29 mouse cellular contexts compared by ENCODE assay signal in genomic region chr14:10079062-10079461, GRCm38 (mm10).
"Had no signal": no experiment of that assay in that cellular context is flagged by ENCODE, and none has a peak within 500 bp of the region (broad histone marks: within the 10 kb centered on the region; RNA-seq: fewer than 3 reads in every experiment).

No protein-coding gene starts in this region.

- H3K4me2 ChIP-seq: heart, embryonic 12.5 days; hindbrain, embryonic 12.5 days; hindbrain, embryonic 14.5 days; intestine, embryonic 15.5 days; kidney, embryonic 15.5 days; limb, embryonic 13.5 days; limb, embryonic 15.5 days; liver, embryonic 12.5 days had no signal

- H3K4me1 ChIP-seq: heart, embryonic 10.5 days; heart, embryonic 12.5 days; hindbrain, embryonic 10.5 days; hindbrain, embryonic 12.5 days; intestine, embryonic 15.5 days; kidney, embryonic 15.5 days; limb, embryonic 13.5 days; limb, embryonic 15.5 days; liver, embryonic 12.5 days had no signal

- DNase-seq: gastrocnemius, adult 2 months; gastrocnemius, postnatal 10 days; gastrocnemius, postnatal 25 days; heart, adult 18-20 months; heart, postnatal 10 days; heart, postnatal 4 days; kidney, adult 18-20 months; kidney, adult 8-10 months; kidney, postnatal 14 days; kidney, postnatal 36 days; layer of hippocampus, adult 9-11 months; layer of hippocampus, postnatal 36 days; left cerebral cortex, postnatal 4 days; lung, adult 18-20 months had no signal

- H3K9me3 ChIP-seq: heart, embryonic 10.5 days; heart, embryonic 12.5 days; hindbrain, embryonic 10.5 days; hindbrain, embryonic 12.5 days; intestine, embryonic 15.5 days; kidney, embryonic 15.5 days; limb, embryonic 13.5 days; limb, embryonic 15.5 days; liver, embryonic 12.5 days had no signal

- H3K27me3 ChIP-seq: heart, embryonic 12.5 days; hindbrain, embryonic 12.5 days; intestine, embryonic 15.5 days; kidney, embryonic 15.5 days; limb, embryonic 13.5 days; limb, embryonic 15.5 days; liver, embryonic 12.5 days had no signal

- H3K27ac ChIP-seq: gastrocnemius, adult 2 months; heart, embryonic 10.5 days; hindbrain, embryonic 10.5 days; hindbrain, embryonic 12.5 days; hindbrain, embryonic 14.5 days; intestine, embryonic 15.5 days; kidney, embryonic 15.5 days; kidney, postnatal 0 days; limb, embryonic 13.5 days; limb, embryonic 15.5 days; liver, embryonic 12.5 days; liver, embryonic 14.5 days had no signal

- ATAC-seq: hindbrain, embryonic 16.5 days; inflammation-experienced regulatory T-cells, adult 6 months; intestine, embryonic 15.5 days; intestine, postnatal 0 days; liver, embryonic 12.5 days had no signal

- H3K4me3 ChIP-seq: gastrocnemius, adult 2 months; heart, embryonic 10.5 days; heart, embryonic 12.5 days; hindbrain, embryonic 10.5 days; hindbrain, embryonic 12.5 days; intestine, embryonic 15.5 days; kidney, embryonic 15.5 days; limb, embryonic 13.5 days; limb, embryonic 15.5 days; liver, embryonic 12.5 days had no signal

- H3K9ac ChIP-seq: heart, embryonic 12.5 days; hindbrain, embryonic 12.5 days; hindbrain, embryonic 14.5 days; intestine, embryonic 15.5 days; kidney, embryonic 15.5 days; limb, embryonic 13.5 days; limb, embryonic 15.5 days; liver, embryonic 12.5 days; liver, embryonic 14.5 days had no signal

- H3K36me3 ChIP-seq: heart, embryonic 10.5 days; heart, embryonic 12.5 days; hindbrain, embryonic 10.5 days; hindbrain, embryonic 12.5 days; intestine, embryonic 15.5 days; kidney, embryonic 15.5 days; limb, embryonic 13.5 days; limb, embryonic 15.5 days; liver, embryonic 12.5 days had no signal
